Comparison of ENCODE assay signal across 12 mouse cellular contexts in genomic region chr4:141017657-141018436, GRCm38 (mm10). TPM values are rescaled to one million over a fixed set of nuclear protein-coding genes. Genes with fewer than 3 reads are reported as not detected.
DNase-seq lines count a peak whose midpoint lies in the region; ATAC-seq lines count a peak whose summit lies in the region.
"Had no signal": no experiment of that assay in that cellular context is flagged by ENCODE, and none has a peak within 500 bp of the region (broad histone marks: within the 10 kb centered on the region; RNA-seq: fewer than 3 reads in every experiment).

No protein-coding gene starts in this region.

- H3K27me3 ChIP-seq in heart, embryonic 14.5 days (ENCODE audit: control insufficient read depth, insufficient read depth, low read length) = no peaks in the 10 kb centered on the region
- no peaks in the 10 kb centered on the region for H3K27me3 ChIP-seq in midbrain, embryonic 10.5 days (ENCODE audit: low read depth, poor library complexity, severe bottlenecking)
- H3K27me3 ChIP-seq in midbrain, embryonic 11.5 days (ENCODE audit: control insufficient read depth, insufficient read depth, low read length) = no peaks in the 10 kb centered on the region
- H3K27me3 ChIP-seq in embryonic facial prominence, embryonic 10.5 days (replicated peaks; ENCODE audit: low read depth, poor library complexity, severe bottlenecking) = no peaks in the 10 kb centered on the region
- H3K27me3 ChIP-seq in limb, embryonic 15.5 days = no peaks in the 10 kb centered on the region
- H3K27me3 ChIP-seq: heart, embryonic 15.5 days had no signal

- peak overlapping the region in 1 of 2 experiments; percentile 57; a peak in 1 of 4 replicates for H3K27ac ChIP-seq in heart, embryonic 14.5 days (replicated peaks in 1 of 2; ENCODE audit: control insufficient read depth in 1 of 2, insufficient read depth in 1 of 2, low read depth in 2 of 2, low read length in 2 of 2)
- H3K27ac ChIP-seq in midbrain, embryonic 10.5 days (replicated peaks) = 0 out of 2 replicates have a peak overlapping the region, but pooled peaks have one; percentile 9
- no peak overlapping the region for H3K27ac ChIP-seq in midbrain, embryonic 11.5 days (ENCODE audit: low read depth, low read length)
- H3K27ac ChIP-seq in embryonic facial prominence, embryonic 10.5 days (replicated peaks) = 0 out of 2 replicates have a peak overlapping the region, but pooled peaks have one; percentile 19
- H3K27ac ChIP-seq in limb, embryonic 15.5 days = peak overlapping the region; percentile 65

- no peak for DNase-seq in heart, adult 8-10 months (ENCODE audit: low spot score)
- DNase-seq in midbrain, embryonic 10.5 days (ENCODE audit: low spot score) = no peak
- no peak for DNase-seq in midbrain, embryonic 11.5 days (ENCODE audit: low spot score, missing footprints)
- no peak for DNase-seq in embryonic facial prominence, embryonic 10.5 days (ENCODE audit: low spot score)
- no peak for DNase-seq in adrenal gland, adult 2 months
- DNase-seq: cerebellum, adult 8-10 months; lung, adult 18-20 months; right cerebral cortex, postnatal 4 days had no signal

- H3K9me3 ChIP-seq in heart, embryonic 14.5 days (ENCODE audit: control insufficient read depth, low read length) = no peaks in the 10 kb centered on the region
- no peaks in the 10 kb centered on the region for H3K9me3 ChIP-seq in midbrain, embryonic 10.5 days (replicated peaks)
- H3K9me3 ChIP-seq in midbrain, embryonic 11.5 days (ENCODE audit: control insufficient read depth, low read length) = no peaks in the 10 kb centered on the region
- no peaks in the 10 kb centered on the region for H3K9me3 ChIP-seq in embryonic facial prominence, embryonic 10.5 days
- H3K9me3 ChIP-seq in limb, embryonic 15.5 days = no peaks in the 10 kb centered on the region
- H3K9me3 ChIP-seq: heart, embryonic 15.5 days had no signal

- 0 out of 2 replicates have a peak overlapping the region, but pooled peaks have one; percentile 16 for H3K9ac ChIP-seq in heart, embryonic 14.5 days (ENCODE audit: low read length)
- no peak overlapping the region for H3K9ac ChIP-seq in midbrain, embryonic 11.5 days (ENCODE audit: low read length)
- H3K9ac ChIP-seq in limb, embryonic 15.5 days = no peak overlapping the region
- H3K9ac ChIP-seq: heart, embryonic 15.5 days had no signal

- ATAC-seq in heart, embryonic 14.5 days (ENCODE audit: insufficient number of reproducible peaks, insufficient read depth, low FRiP score, low read depth) = no peak
- ATAC-seq in midbrain, embryonic 11.5 days (ENCODE audit: low FRiP score) = no peak
- no peak for ATAC-seq in limb, embryonic 15.5 days (ENCODE audit: insufficient number of reproducible peaks, low FRiP score, low TSS enrichment, low read depth)

- no peak overlapping the region for H3K4me3 ChIP-seq in heart, embryonic 14.5 days (ENCODE audit: control insufficient read depth in 1 of 2, insufficient read depth in 1 of 2, low read depth in 1 of 2, low read length in 2 of 2)
- no peak overlapping the region for H3K4me3 ChIP-seq in midbrain, embryonic 10.5 days
- no peak overlapping the region for H3K4me3 ChIP-seq in midbrain, embryonic 11.5 days (ENCODE audit: low read depth, low read length)
- no peak overlapping the region for H3K4me3 ChIP-seq in embryonic facial prominence, embryonic 10.5 days
- no peak overlapping the region for H3K4me3 ChIP-seq in limb, embryonic 15.5 days
- H3K4me3 ChIP-seq: heart, embryonic 15.5 days had no signal

- H3K4me1 ChIP-seq in heart, embryonic 14.5 days (ENCODE audit: control insufficient read depth in 2 of 2, insufficient read depth in 2 of 2, low read length in 2 of 2) = peaks cover 37 to 60% of the 10 kb centered on the region in 2 experiments
- H3K4me1 ChIP-seq in midbrain, embryonic 10.5 days = peaks cover 44% of the 10 kb centered on the region
- peaks cover 18% of the 10 kb centered on the region for H3K4me1 ChIP-seq in midbrain, embryonic 11.5 days (ENCODE audit: control insufficient read depth, insufficient read depth, low read length)
- peaks cover 64% of the 10 kb centered on the region for H3K4me1 ChIP-seq in embryonic facial prominence, embryonic 10.5 days
- peaks cover 89% of the 10 kb centered on the region for H3K4me1 ChIP-seq in limb, embryonic 15.5 days

- 75% methylated on average over 29 of the region's 29 CpGs for WGBS in heart, embryonic 14.5 days
- 87% methylated on average over 29 of the region's 29 CpGs for WGBS in midbrain, embryonic 10.5 days
- WGBS in midbrain, embryonic 11.5 days = 89% methylated on average over 29 of the region's 29 CpGs
- WGBS in embryonic facial prominence, embryonic 10.5 days = 83% methylated on average over 29 of the region's 29 CpGs
- WGBS in limb, embryonic 15.5 days = 80% methylated on average over 29 of the region's 29 CpGs

- no peak overlapping the region for H3K4me2 ChIP-seq in heart, embryonic 14.5 days (ENCODE audit: low read length)
- H3K4me2 ChIP-seq in midbrain, embryonic 11.5 days = no peak overlapping the region
- H3K4me2 ChIP-seq in limb, embryonic 15.5 days = no peak overlapping the region
- H3K4me2 ChIP-seq: heart, embryonic 15.5 days had no signal

- peaks cover 55% of the 10 kb centered on the region for H3K36me3 ChIP-seq in heart, embryonic 14.5 days (ENCODE audit: control insufficient read depth, insufficient read depth, low read length)
- H3K36me3 ChIP-seq in midbrain, embryonic 10.5 days = peaks cover 97% of the 10 kb centered on the region
- peaks cover 15% of the 10 kb centered on the region for H3K36me3 ChIP-seq in midbrain, embryonic 11.5 days (ENCODE audit: control insufficient read depth, insufficient read depth, low read length)
- peaks cover 88% of the 10 kb centered on the region for H3K36me3 ChIP-seq in embryonic facial prominence, embryonic 10.5 days (replicated peaks)
- peaks cover 51% of the 10 kb centered on the region for H3K36me3 ChIP-seq in limb, embryonic 15.5 days

RNA-seq across cellular contexts. Expression of gene Mfap2, which starts 7.6 kb away (rescaled TPM):
- polyA plus RNA-seq in heart, embryonic 14.5 days (2014; fragmentation: Nextera tagmentation; extraction: Ambion mirVana) = 243 and 295 TPM in 2 replicates
- 1 to 10 TPM; 1.7 to 2.8 (median 2.2) TPM for total RNA-seq in heart, adult 8-10 months (2022)
- 260 and 321 TPM in 2 replicates for polyA plus RNA-seq in midbrain, embryonic 10.5 days (2016; fragmentation: Nextera tagmentation; extraction: Ambion mirVana)
- 250 and 254 TPM in 2 replicates for polyA plus RNA-seq in midbrain, embryonic 11.5 days (2014; fragmentation: Nextera tagmentation; extraction: Ambion mirVana)
- 399 and 480 TPM in 2 replicates for polyA plus RNA-seq in embryonic facial prominence, embryonic 10.5 days (2016; fragmentation: Nextera tagmentation; extraction: Ambion mirVana)
- 958 and 1,066 TPM in 2 replicates for polyA plus RNA-seq in limb, embryonic 15.5 days (2015; fragmentation: Nextera tagmentation; extraction: Ambion mirVana)
- total RNA-seq in adrenal gland, adult 2 months (2021) = 10 to 100 TPM in 1 of 2 experiments, 1 to 10 TPM in 1; 5.7 to 11.1 TPM
- 37.8 and 42.4 TPM in 2 replicates for polyA plus RNA-seq in adrenal gland, adult 2 months (2012; rRNA removed)
- total RNA-seq: megakaryocyte-erythroid progenitor cell, adult 5-6 weeks had no signal

RNA-seq across cellular contexts. Expression of gene Atp13a2, which starts 31.2 kb away (rescaled TPM):
- 24.7 and 27.2 TPM in 2 replicates for polyA plus RNA-seq in heart, embryonic 14.5 days (2014; fragmentation: Nextera tagmentation; extraction: Ambion mirVana)
- 10 to 100 TPM; 12.3 to 17.2 (median 15.6) TPM for total RNA-seq in heart, adult 8-10 months (2022)
- 42.5 and 56.5 TPM in 2 replicates for polyA plus RNA-seq in midbrain, embryonic 10.5 days (2016; fragmentation: Nextera tagmentation; extraction: Ambion mirVana)
- polyA plus RNA-seq in midbrain, embryonic 11.5 days (2014; fragmentation: Nextera tagmentation; extraction: Ambion mirVana) = 28.5 and 33.4 TPM in 2 replicates
- 42.4 and 43.2 TPM in 2 replicates for polyA plus RNA-seq in embryonic facial prominence, embryonic 10.5 days (2016; fragmentation: Nextera tagmentation; extraction: Ambion mirVana)
- polyA plus RNA-seq in limb, embryonic 15.5 days (2015; fragmentation: Nextera tagmentation; extraction: Ambion mirVana) = 37.3 and 41.0 TPM in 2 replicates
- 10 to 100 TPM; 31.8 to 37.1 TPM for total RNA-seq in adrenal gland, adult 2 months (2021)
- polyA plus RNA-seq in adrenal gland, adult 2 months (2012; rRNA removed) = 183 and 226 TPM in 2 replicates

RNA-seq across cellular contexts. Expression of gene Crocc, which starts 42.5 kb away (rescaled TPM):
- 3.3 and 4.4 TPM in 2 replicates for polyA plus RNA-seq in heart, embryonic 14.5 days (2014; fragmentation: Nextera tagmentation; extraction: Ambion mirVana)
- total RNA-seq in heart, adult 8-10 months (2022) = 1 to 10 TPM; 3.5 to 6.8 (median 5.3) TPM
- polyA plus RNA-seq in midbrain, embryonic 10.5 days (2016; fragmentation: Nextera tagmentation; extraction: Ambion mirVana) = 10.8 and 11.0 TPM in 2 replicates
- 6.3 and 8.3 TPM in 2 replicates for polyA plus RNA-seq in midbrain, embryonic 11.5 days (2014; fragmentation: Nextera tagmentation; extraction: Ambion mirVana)
- polyA plus RNA-seq in embryonic facial prominence, embryonic 10.5 days (2016; fragmentation: Nextera tagmentation; extraction: Ambion mirVana) = 11.0 and 11.3 TPM in 2 replicates
- polyA plus RNA-seq in limb, embryonic 15.5 days (2015; fragmentation: Nextera tagmentation; extraction: Ambion mirVana) = 4.0 and 5.8 TPM in 2 replicates
- 1 to 10 TPM; 5.6 to 7.4 TPM for total RNA-seq in adrenal gland, adult 2 months (2021)
- polyA plus RNA-seq in adrenal gland, adult 2 months (2012; rRNA removed) = 7.1 and 10.5 TPM in 2 replicates

RNA-seq across cellular contexts. Expression of gene Sdhb, which starts 56.8 kb away (rescaled TPM):
- 1,003 and 1,015 TPM in 2 replicates for polyA plus RNA-seq in heart, embryonic 14.5 days (2014; fragmentation: Nextera tagmentation; extraction: Ambion mirVana)
- total RNA-seq in heart, adult 8-10 months (2022) = 1,000 to 10,000 TPM; 1,293 to 1,379 (median 1,312) TPM
- 429 and 455 TPM in 2 replicates for polyA plus RNA-seq in midbrain, embryonic 10.5 days (2016; fragmentation: Nextera tagmentation; extraction: Ambion mirVana)
- 411 and 422 TPM in 2 replicates for polyA plus RNA-seq in midbrain, embryonic 11.5 days (2014; fragmentation: Nextera tagmentation; extraction: Ambion mirVana)
- 432 and 438 TPM in 2 replicates for polyA plus RNA-seq in embryonic facial prominence, embryonic 10.5 days (2016; fragmentation: Nextera tagmentation; extraction: Ambion mirVana)
- 333 and 348 TPM in 2 replicates for polyA plus RNA-seq in limb, embryonic 15.5 days (2015; fragmentation: Nextera tagmentation; extraction: Ambion mirVana)
- total RNA-seq in adrenal gland, adult 2 months (2021) = 100 to 1,000 TPM; 462 to 500 TPM
- 334 and 363 TPM in 2 replicates for polyA plus RNA-seq in adrenal gland, adult 2 months (2012; rRNA removed)
